Mouse (Mus musculus): ENCODE measurements around the gene Pabpn1l. TPM values are rescaled to one million over a fixed set of nuclear protein-coding genes. Genes with fewer than 3 reads are reported as not detected.
A peak's percentile ranks its signal among the peaks of the same experiment; 100 is the strongest.
"Not testable (repeated sequence)": the region's sequence is repeated elsewhere in the genome, so short reads cannot be mapped to it uniquely, and the experiment has no call there.

Pabpn1l gene
- total RNA-seq, 2 experiments from 2014 or later: not detected

DNA sequence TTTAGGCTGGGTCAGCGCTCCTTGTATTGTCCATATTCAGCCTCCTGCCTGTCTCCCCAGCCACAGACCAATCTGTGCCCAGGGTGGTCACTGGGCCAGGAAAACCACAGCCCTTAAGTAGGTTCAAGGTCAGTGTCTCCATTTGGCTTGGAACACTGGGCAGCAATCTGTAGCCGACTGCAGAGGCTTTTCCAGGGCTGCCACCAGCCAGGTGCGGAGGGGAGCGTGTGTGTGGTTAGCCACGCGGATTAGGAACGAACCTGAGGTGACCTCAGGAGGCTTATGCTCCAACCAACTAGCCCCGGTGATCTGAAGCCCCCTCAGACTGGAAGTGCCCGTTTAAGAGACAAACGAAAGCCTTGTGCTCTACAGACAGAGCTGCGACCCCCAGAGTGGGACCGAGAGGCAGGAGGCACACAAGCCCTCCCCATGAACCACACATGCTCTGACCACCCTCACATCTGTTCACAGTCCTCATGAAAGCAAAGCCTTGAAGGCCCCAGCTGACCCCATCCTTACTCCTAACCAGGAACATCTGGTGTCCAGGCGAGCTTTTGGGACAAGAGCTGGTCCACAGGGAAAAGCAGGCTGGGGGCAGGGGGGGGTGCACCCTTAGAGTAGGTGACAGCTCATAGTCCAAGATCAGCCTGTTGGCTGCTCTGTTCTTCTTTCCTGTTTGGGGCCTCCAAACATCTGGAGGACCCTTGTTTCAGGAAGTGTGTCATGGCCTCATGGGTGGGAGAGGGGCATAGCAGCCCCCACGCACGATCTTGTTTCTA lies 25.8 kb upstream of the Pabpn1l start:
- DNase-seq (ENCODE audit: low spot score in 2 of 2): no peak

DNA sequence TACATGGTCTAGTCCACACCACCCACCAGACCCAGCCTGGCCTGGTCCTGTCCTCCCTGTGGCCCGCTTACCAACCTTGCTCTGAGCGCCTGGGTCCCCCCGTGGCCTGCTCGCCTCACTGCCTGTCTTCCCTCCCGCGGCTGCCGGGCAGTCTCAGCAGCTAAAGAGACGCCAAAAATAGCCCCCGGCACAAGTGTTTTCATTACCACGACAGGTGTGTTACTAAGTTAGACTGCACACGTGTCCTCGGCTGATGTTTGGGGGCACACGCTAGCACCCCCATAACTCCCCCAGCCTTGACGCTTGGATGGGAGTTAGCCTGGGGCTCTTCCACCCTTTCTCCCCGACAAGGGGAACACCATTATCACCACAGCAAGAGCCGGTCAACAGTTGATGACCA lies 23.8 kb upstream of the Pabpn1l start:
- no peak for DNase-seq (ENCODE audit: low spot score in 2 of 2)

DNA sequence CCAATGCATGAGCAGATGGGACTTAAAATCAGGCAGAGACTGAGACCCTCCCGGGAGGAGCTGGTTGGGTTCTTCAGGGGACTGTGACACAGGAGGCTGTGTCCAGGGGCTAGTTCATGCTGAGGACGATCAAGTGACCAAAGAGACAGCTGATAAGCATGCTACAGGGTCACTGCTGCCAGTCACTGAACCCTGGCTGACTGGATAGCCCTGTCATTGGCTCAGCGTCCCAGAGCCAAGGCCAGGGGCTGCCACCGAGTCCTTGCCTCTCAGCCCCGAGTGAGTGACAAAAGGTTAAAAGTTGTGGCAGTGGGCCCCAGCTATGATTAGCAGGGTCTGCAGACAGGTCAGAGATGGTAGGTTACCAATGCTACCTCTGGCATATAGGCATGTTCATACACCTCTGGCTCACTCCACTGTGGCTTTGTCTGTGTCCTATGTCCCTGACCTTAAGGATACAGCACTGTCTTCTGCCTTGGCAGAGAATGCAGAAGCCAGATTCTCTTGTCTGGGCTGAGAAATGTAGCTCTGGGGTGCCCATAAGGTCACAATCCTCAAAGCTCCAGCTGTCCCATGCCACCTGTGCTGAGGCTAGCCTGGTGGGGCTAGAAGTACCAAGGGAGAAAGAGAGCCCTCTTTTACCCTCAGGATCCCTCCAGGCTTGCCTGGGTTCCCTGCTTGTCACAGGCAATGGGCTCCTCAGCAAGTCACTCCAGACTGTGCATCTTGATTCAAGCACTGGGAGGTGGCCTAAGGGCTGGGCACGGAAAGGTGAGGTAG lies 21.8 kb upstream of the Pabpn1l start:
- DNase-seq (ENCODE audit: low spot score in 2 of 2): no peak

DNA sequence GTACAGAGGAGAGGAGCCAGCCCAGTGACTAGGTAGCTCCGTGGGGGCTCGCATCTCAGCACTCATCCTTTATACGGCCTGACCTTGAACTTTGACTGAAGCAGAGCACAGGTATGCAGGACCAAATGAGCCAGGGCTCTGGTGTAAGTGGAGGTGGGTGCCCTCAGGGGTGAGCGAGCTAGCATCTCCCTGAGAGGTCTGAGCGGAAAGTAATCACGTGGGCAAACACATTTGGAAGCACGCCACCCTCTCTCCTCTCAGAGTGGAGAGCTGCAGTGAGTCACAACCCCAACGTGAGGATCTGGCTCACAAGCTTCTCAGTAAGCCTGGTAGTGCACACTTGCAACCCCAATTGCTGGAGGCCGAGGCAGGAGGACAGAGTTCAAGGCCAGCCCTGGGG lies 19.5 kb upstream of the Pabpn1l start:
- peak; percentile 67 to 74 for DNase-seq (ENCODE audit: low spot score in 2 of 2)

DNA sequence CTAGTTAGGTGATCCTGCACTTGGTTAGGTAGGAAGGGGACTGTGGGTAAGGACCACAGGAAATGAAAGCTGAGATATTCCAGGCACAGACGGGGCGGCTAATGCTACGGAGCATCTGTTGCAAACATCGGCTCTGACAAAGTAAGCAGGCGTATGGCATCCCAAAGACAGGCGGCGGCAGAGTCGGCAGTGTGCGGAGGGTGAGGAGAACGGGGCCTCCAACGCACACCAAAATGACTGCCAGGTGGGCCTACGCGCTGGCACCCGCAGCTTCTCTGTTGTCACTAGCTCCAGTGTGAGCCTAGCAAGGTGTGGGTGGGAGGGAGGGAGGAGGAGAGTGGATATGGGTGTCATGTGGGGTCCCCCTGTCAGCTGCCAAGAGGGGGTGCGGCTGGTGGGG lies 18.9 kb upstream of the Pabpn1l start:
- DNase-seq (ENCODE audit: low spot score in 2 of 2): peak; percentile 79 to 86

DNA sequence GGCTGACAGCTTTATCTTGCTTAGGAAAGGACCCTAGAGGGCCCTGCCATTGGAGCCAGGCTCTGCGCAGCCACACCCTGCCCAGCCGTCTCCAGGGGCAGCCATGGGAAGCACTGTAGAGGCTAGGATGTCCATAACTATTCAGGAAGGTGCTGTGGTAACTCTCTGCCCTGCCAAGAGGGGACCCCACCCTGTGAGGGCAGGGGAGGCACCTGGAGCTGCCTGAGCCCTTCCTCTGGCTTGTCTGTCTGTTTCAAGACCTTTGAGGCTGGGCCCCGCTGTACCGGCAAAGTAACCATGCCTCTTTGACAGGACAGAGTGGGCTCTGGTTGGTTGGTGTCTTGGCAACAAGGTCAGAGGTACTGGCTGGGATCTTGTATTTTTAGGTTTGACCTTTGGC lies 18.3 kb upstream of the Pabpn1l start:
- DNase-seq (ENCODE audit: low spot score in 2 of 2): no peak

DNA sequence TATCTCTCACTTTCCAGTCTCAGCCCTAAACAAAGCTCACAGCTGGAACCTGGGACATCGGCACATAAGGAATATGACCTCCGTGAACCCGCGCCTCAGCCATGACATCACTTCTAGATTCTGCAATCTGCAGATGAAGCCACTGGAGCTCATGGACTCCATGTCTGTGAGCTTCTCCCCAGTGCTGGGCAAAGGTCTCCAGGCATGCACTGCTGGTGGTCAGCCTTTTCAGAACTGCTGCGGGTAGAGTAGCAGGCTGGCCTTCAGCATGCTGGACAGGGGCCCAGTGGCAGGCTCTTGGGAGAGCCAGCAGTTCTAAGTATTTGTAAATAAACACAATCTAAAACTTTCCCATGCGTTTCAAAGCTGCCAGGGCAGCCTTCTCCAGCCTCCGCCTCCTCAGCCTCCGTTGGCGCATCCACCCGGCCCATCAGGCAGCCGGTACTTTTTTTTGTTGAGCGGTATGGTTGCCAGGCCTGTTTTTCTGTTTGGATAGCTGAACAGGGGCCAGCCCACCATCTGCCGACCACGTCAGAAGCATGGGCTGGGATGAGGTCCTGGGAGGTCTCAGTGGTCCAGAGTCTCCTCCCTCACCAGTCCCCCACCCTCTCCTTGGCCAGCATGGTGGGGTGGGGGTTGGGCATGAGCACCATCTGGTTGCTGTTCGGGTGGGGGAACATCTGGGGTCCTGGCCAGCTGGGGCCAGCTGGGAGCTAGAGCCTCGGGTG lies 17.1 kb upstream of the Pabpn1l start:
- peak; percentile 29 to 50 for DNase-seq (ENCODE audit: low spot score in 2 of 2)

DNA sequence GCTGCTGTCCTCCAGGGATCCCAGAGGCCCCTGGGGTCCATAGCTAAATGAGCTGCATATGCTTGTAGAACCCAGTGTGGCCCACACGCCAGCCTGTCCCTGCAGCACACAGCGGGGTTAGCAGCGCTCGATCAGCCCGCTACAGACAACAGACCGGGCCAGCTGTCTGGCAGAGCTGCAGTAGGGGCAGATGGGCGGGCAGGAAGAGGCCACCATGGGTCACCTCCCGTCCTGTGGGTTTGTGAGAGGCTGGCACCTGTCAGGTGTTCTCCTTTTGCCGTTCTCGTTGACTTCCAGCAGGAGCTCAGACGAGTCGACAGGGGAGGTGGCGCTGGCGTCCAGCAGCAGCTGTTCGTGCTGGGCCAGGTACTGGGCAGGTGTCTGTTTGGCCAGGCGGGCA lies 16.1 kb upstream of the Pabpn1l start:
- no peak for DNase-seq (ENCODE audit: low spot score in 2 of 2)

DNA sequence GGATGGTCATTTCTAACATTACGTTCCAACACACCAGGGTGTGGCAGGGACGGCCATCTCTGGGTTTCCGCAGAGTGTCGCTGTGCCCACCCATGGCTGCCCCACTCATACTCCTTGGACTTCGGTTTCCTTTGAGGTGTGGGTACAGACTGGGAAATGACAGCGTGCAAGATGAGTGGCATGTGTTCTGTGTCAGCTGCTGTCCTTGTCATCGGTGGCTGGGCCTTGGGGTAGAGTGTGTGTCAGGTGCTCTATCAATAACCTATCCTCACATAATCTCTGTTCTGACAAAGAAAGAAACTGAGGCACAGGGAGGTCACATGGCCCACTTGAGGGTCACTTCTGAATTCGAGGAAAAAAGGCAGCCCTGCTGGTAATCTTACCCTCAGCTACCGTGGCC lies 14.7 kb upstream of the Pabpn1l start:
- no peak for DNase-seq (ENCODE audit: low spot score in 2 of 2)

DNA sequence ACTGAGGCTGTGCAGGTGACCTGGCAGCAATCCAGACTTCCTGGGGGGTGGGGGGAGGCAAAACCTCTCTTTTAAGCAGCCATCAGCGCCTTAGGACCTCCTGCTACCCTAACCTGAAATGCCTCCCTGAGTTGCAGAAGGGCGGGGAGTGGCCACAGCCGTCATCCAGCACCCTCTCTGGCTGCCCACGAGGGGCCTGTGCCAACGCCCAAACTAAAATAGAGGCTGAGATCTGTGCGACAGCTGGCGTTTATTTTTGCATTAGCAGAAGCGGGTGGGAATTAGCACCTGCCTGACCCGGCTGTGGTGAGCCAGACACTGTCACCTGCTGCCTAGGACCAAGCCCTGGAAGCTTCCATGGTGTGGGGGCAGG lies 14.2 kb upstream of the Pabpn1l start:
- DNase-seq (ENCODE audit: low spot score in 2 of 2): peak; percentile 36 to 56

DNA sequence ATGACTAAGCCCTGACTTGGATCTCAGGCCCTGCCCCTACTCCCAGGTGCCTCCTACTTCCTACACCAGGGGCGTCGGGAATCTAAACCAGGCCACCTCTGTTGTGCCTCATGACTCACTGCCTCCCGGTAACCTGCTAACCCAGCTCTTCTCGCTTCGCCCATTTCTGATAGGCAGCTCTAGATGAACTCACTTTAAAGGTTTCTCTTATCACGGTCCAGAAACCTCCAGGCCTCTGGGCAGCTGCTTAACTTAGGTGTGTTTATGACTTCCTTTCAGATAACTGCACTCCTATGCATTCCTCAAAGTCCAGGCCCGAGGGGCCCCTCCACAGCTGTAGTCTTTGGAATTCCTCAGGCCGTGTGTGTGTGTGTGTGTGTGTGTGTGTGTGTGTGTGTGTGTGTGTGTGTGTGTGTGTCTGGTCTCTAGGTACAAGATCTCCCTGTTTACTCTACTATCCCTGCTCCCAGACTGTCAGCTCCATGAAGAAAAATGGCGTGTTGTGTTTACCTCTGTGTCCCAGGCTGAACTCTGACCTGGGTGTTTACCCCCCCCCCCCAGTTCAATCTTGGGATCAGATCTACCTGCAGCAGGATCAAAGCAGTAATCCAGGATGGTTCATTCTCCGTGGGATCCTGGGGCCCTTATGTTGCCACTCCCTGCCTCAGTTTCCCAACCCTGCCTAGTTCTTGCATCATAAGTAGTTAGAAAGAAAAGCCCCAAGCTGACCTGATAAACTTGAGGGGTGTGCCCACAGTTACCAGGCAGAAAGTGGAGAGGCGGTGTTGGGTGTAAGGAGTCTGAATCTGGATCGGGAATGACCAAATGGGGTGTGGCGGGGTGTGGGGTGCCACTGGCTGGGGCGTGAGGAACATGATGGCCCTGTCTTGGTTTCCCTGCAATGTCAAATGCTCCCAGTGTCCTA lies 13.6 kb upstream of the Pabpn1l start:
- DNase-seq (ENCODE audit: low spot score in 2 of 2): no peak

DNA sequence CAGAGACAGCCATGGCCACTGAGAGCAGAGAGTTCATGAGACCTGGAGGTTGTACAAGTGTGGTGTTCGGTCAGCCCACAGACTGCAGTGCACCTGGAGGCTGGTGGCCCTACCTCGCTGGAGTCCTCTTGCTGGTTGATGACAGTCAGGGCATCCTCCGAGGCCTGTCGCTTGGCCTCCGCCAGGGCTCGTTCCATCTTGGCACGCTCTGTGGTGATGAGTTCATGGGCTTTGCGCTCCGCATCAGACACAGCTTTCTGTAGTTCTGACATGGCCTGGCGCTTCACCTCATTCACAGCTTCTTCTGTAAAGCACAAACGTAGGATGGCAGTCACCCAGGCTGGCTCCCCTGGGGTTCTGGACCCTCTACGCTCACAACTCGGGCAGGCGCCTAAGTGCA lies 10.7 kb upstream of the Pabpn1l start:
- DNase-seq (ENCODE audit: low spot score in 2 of 2): no peak

DNA sequence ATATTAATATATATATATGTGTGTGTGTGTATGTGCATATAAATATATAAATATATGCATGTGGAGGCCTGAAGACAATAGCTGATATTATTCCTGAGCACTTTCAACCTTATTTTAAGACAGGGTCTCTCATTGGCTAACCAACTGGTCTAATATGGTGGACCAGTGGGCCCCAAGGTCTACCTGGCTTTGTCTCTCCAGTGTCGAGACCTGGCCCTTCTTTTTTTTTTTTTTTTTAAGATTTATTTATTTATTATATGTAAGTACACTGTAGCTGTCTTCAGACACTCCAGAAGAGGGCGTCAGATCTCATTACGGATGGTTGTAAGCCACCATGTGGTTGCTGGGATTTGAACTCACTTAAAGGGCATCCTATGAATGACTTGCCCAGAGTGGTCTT lies 9.6 kb upstream of the Pabpn1l start:
- not testable (repeated sequence) for DNase-seq (ENCODE audit: low spot score in 2 of 2)

DNA sequence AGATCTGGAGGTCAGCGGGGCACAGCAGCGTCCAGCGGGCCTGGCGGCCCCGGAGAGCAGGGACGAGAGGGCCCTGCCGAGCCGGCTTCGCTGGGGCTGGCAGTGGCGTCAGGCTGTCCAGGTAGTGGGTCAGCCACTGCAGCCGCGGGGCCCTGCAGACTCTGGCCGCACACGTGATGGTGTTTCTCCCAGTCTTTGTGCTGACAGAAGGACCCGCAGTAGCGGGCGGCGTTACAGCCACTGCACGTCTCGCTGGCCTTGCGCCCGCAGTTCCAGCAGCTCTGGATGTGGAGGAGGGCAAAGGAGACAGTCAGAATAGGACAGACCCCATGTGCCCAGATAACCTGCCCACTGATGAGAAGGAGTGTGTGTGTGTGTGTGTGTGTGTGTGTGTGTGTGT lies 8.2 kb upstream of the Pabpn1l start:
- DNase-seq (ENCODE audit: low spot score in 2 of 2): no peak

DNA sequence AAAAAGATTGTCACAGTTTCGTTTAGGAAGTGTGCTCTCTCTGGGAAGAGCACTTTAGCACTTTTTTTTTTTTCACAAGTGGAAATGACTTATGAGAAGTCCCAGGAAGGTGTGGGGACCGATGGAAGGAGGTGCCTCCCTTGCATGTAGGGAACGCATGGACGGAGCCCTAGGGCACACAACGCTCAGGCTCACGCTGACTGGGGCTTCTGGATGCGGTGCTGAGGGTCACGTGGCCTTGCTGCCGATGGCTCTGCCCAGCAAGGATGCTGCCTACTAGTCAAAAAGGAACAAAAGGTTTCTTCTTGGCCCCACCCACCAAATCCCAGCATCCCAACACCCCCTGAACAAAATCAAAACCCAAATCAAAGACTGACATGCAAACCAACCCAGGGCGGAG lies 6.8 kb upstream of the Pabpn1l start:
- no peak for DNase-seq (ENCODE audit: low spot score in 2 of 2)

DNA sequence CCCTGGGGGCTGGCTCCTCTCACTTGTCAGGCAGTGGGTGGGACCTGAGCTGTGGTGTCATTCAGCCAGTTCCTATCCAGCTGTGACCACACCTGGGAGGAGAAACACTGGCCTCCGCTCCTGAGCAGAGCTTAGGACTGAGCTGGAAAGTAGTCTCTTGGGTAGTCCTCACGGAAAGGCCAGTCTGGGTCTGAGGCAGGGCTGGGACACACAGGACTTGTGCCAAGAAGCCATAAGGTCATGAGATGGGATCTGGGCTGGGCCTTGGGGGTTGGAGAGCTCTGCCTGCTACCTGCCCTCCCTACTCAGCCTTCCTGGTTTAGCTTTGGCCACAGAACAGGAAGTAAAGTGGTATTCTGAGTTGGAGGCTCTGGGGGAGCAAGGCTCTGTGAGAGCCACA lies 4.4 kb upstream of the Pabpn1l start:
- DNase-seq (ENCODE audit: low spot score in 2 of 2): no peak

DNA sequence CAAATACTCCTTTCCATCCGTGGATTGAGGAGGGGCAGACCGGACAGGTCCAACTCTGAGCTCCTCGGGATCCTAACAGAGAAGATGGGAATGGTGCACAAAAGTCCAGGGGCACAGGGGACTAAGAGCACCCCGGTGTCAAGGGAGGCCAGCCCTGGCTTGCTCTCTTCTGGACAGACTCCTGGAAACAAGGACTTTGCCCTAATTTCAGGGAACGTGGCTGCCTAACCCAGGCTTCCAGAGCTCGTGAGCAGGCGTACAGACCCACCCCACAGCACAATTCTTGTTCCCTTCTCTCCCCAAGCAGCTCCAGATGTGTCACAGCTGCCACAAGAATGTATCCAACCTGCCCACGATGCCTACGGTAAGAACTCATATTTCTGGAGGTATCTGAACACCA lies 3.3 kb upstream of the Pabpn1l start:
- DNase-seq (ENCODE audit: low spot score in 2 of 2): no peak

DNA sequence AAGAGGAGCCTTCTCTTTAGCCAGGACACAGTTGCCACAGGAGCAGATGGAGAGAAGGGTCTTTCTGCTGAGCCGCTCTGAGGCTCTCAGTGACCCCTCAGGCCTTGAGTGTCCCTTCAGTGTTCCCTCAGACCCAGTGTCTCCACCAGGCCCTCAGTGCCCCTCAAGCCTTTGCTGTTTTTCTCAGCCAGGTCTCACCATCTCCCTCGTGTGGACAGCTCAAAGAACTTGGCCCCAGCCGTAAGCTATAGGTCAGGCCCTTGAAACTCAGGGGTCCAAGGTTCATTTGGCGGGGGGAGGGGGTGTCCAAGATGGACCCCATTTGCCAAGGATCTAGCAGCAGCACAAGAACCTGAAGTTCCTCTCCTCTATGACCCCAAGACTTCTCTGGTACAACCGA lies 2.1 kb upstream of the Pabpn1l start:
- DNase-seq (ENCODE audit: low spot score in 2 of 2): no peak

DNA sequence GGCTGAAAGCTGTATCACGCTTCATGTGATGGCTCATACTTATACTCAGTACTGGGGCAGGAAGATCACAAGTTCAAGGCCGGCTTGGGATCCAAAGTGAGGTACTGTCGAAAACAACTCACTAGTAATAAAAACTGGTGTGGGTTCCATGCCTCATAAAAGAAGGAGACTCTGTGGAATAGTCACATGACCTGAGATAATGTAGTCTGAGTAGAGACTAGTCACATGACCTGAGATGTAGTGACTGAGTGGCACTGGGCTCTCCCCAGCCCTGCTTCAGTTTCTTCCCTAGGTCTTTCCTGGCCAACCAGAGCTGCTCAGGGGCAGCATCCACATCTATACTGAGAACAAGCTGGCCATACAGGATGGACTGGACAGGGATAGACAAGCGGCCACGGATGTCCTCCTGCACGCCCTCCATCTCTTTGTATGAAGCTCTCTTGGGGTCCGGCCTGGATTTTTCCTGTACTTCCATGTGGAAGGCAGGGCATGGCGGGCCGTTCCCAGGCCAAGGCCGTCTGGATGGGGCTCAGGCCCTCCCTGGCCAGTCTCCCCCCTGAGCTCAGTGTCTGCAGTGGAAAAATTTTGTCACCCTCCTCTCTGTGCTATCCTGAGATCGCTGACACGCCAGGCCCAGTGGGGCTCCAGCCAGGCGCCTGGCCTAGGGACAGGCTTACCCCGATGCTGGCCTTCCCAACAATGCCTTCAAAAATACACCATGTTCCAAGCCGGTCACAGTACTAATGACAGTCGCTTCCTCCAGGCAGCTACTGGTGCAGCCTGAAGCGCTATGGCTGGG lies 1.5 kb upstream of the Pabpn1l start:
- no peak for DNase-seq (ENCODE audit: low spot score in 2 of 2)

DNA sequence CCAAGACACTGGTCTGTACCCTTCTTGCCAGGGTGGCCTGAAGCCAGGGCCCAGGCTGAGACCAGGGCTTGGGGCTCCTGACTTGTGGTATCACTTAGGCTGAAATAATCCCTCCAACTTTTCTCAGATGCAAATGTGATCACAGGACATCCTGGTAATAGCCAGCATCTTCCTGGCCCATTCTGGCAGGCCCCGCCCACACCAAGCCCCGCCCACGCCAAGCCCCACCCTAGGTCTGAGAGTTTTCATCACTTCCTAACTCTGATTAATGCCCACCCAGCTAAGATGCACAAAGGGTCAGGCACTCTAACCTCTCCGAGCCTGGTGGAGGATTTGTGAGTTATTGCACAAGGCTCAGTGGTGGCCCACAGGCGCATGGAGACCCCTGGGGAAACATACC lies 2.1 kb downstream of the Pabpn1l start:
- no peak for DNase-seq (ENCODE audit: low spot score in 2 of 2)

Data from left cerebral cortex, adult 18-20 months (tissue).